Mouse (Mus musculus) bone marrow macrophage, adult 2 months (primary cell): ENCODE results near the gene Nup210. TPM values are rescaled to one million over a fixed set of nuclear protein-coding genes. Genes with fewer than 3 reads are reported as not detected.
A peak's percentile ranks its signal among the peaks of the same experiment; 100 is the strongest.

Source experiments
- H3K27ac ChIP-seq: 2 replicates; pipeline ENCODE4 v1.5.1; 2012; ENCODE audit warnings: low read depth, low read length; ENCODE audit not compliant: insufficient read depth
- H3K4me1 ChIP-seq: 2 replicates; pipeline ENCODE4 v1.6.1; 2012; ENCODE audit warnings: low read length; ENCODE audit not compliant: control insufficient read depth, insufficient read depth
- H3K4me3 ChIP-seq: 2 replicates; pipeline ENCODE4 v1.5.1; 2012; ENCODE audit warnings: mild to moderate bottlenecking, low read length, moderate library complexity; ENCODE audit not compliant: insufficient read depth
- CTCF ChIP-seq: IDR thresholded peaks from 2 replicates; pipeline ENCODE4 v1.5.1; 2012; ENCODE audit warnings: low read depth, mild to moderate bottlenecking, low read length, moderate library complexity
- POLR2A ChIP-seq: IDR thresholded peaks from 2 replicates; pipeline ENCODE4 v1.6.1; 2012; ENCODE audit warnings: mild to moderate bottlenecking, low read depth, low read length, borderline replicate concordance
- polyA plus RNA-seq: library from polyadenylated mRNA; stranded (reverse); fragments of >200 nt; gene quantifications from 2 replicates; pipeline ENCODE4 v1.2.4, GENCODE M21; 2012; ENCODE audit not compliant: missing spikeins, insufficient read depth, insufficient read length

The Nup210 gene
- polyA plus RNA-seq, 1 experiment: 1.2 TPM

GRCm38 (mm10) chr6:91156554-91157236 lies 40.1 kb upstream of the Nup210 start, which contains the start of gene Hdac11:
Gene Hdac11 (plus strand): TSS chr6:91156665.
- H3K4me3 ChIP-seq: peak within 1 kb of the TSS; percentile 47
- TF ChIP-seq CTCF (no peak), POLR2A (no peak)
- H3K27ac ChIP-seq: no peak within 1 kb of the TSS
- H3K4me1 ChIP-seq: no peaks in the 10 kb centered on the region

GRCm38 (mm10) chr6:91156062-91156461 lies 39.4 kb upstream of the Nup210 start:
- Histone ChIP-seq H3K4me1 (no peaks in the 10 kb centered on the region), H3K4me3 (no peak overlapping the region), H3K27ac (no peak overlapping the region)
- no peak for TF ChIP-seq POLR2A
- no peak for TF ChIP-seq CTCF

- Histone ChIP-seq H3K4me3 (no peak overlapping the region), H3K4me1 (no peaks in the 10 kb centered on the region), H3K27ac (no peak overlapping the region)
- no peak for TF ChIP-seq CTCF
- no peak for TF ChIP-seq POLR2A
These were observed 38.7 kb upstream of the Nup210 start for GRCm38 (mm10) chr6:91155286-91155685.

GRCm38 (mm10) chr6:91154685-91155084 lies 38.1 kb upstream of the Nup210 start:
- TF ChIP-seq POLR2A: no peak
- TF ChIP-seq CTCF: no peak
- no peak overlapping the region for H3K27ac ChIP-seq
- H3K4me3 ChIP-seq: no peak overlapping the region
- no peaks in the 10 kb centered on the region for H3K4me1 ChIP-seq

- no peak overlapping the region for H3K27ac ChIP-seq
- H3K4me3 ChIP-seq: no peak overlapping the region
- no peaks in the 10 kb centered on the region for H3K4me1 ChIP-seq
- no peak for TF ChIP-seq POLR2A
- no peak for TF ChIP-seq CTCF
These were observed 37.0 kb upstream of the Nup210 start for GRCm38 (mm10) chr6:91153549-91154064.

DNA sequence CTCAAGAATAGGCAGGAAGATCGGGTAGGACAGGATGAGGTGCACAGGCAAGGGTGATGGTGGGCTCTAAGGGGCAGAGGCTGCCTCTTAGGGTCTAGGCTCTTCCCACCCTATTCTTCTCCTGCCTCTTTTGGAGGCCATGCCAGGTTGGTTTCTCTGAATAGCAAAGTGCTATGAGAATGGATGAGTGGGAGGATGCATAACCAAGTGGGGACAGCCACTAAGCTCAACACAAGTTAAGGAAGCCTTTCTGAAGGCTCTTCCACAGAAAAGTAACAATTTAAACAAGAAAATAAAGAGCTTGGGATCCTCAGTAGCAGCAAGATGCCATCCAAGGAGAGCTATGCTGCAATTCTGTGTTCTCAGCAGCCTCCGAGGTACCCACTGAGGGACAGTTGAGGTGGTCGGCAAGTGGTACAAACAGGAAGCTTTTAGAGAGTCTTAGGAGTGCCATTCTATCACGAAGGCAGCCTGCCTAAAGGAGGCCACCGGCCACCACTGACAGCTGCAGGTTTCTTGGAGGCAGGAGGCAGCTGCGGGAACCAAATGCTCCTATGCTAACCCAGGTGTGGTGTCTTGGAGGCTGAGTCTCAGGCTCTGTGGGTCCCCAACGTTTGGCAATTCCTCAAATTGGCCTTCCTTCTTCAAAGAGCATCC lies 36.4 kb upstream of the Nup210 start:
- no peak for TF ChIP-seq POLR2A
- Histone ChIP-seq H3K4me3 (no peak overlapping the region), H3K27ac (no peak overlapping the region), H3K4me1 (no peaks in the 10 kb centered on the region)

- Histone ChIP-seq H3K4me1 (no peaks in the 10 kb centered on the region), H3K27ac (no peak overlapping the region), H3K4me3 (no peak overlapping the region)
- TF ChIP-seq POLR2A (no peak), CTCF (no peak)
These were observed 30.6 kb upstream of the Nup210 start for GRCm38 (mm10) chr6:91147152-91147770.

DNA sequence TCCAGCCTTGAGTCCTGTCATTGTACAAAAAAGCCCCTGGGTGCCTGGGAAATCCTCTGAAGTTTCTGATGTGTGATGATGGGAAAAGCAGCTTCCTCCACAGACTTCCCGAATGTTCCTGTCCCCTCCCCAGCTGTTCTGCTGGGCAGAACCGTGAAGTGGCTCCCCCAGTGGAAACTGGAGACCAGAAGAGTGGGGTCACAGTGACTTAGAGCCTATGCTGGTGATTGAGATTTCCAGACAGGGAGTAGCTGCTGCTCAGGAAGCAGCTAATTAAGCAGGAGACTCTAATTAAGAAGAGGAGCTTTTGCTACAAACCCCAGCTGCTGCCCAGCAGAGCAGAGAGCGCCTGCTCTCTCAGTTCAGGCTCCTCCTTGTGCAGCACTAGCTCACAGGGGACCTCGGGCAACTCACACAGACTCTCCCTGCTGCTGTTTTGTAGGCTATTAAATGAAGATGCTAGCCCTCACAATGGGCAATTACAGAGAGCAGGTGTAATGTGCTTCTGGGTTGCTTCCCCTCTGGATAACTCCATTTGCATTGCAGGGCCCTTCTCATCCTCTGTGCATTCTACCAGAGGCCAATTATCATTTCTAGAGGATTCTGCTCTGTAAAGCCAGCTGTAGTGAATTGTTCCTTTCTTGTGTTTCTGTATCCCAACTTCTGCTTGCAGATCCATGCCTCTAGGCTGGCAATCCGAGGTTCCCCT lies 30.0 kb upstream of the Nup210 start:
- no peaks in the 10 kb centered on the region for H3K4me1 ChIP-seq
- H3K4me3 ChIP-seq: no peak overlapping the region
- H3K27ac ChIP-seq: no peak overlapping the region
- TF ChIP-seq CTCF (no peak), POLR2A (no peak)

- no peak overlapping the region for H3K27ac ChIP-seq
- TF ChIP-seq CTCF (no peak), POLR2A (no peak)
- no peak overlapping the region for H3K4me3 ChIP-seq
- H3K4me1 ChIP-seq: no peaks in the 10 kb centered on the region
These were observed 28.9 kb upstream of the Nup210 start for GRCm38 (mm10) chr6:91145572-91145971.
